Mouse (Mus musculus): ENCODE data around the gene Gm27021. TPM values are rescaled to one million over a fixed set of nuclear protein-coding genes. Genes with fewer than 3 reads are reported as not detected.
"Not testable (repeated sequence)": the region's sequence is repeated elsewhere in the genome, so short reads cannot be mapped to it uniquely, and the experiment has no call there.

The Gm27021 gene
- total RNA-seq, 2 experiments from 2014 or later = 0.69 TPM; not detected in 1

DNA sequence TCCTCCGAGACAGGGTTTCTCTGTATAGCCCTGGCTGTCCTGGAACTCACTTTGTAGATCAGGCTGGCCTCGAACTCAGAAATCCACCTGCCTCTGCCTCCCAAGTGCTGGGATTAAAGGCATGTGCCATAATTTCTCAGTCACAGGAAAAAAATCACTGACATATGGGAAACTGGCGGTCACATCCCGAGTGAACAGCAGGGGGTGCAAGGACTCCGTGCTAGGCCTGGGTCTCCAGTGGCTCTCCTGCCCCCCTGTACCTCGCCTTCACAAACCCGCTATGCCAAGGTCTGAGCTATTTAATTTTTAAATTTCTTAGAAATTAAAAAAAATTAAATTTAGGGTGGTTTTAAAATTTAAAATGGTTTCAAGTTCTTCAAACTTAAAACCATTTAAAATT lies 12.5 kb upstream of the Gm27021 start:
- H3K4me3 ChIP-seq, H3K27ac ChIP-seq: not testable (repeated sequence)
- DNase-seq (ENCODE audit: low spot score in 2 of 2) = peak in 1 of 2 experiments; percentile 52
- TF ChIP-seq CTCF (conservative IDR thresholded peaks at IDR 0.05) = peak; percentile 75

DNA sequence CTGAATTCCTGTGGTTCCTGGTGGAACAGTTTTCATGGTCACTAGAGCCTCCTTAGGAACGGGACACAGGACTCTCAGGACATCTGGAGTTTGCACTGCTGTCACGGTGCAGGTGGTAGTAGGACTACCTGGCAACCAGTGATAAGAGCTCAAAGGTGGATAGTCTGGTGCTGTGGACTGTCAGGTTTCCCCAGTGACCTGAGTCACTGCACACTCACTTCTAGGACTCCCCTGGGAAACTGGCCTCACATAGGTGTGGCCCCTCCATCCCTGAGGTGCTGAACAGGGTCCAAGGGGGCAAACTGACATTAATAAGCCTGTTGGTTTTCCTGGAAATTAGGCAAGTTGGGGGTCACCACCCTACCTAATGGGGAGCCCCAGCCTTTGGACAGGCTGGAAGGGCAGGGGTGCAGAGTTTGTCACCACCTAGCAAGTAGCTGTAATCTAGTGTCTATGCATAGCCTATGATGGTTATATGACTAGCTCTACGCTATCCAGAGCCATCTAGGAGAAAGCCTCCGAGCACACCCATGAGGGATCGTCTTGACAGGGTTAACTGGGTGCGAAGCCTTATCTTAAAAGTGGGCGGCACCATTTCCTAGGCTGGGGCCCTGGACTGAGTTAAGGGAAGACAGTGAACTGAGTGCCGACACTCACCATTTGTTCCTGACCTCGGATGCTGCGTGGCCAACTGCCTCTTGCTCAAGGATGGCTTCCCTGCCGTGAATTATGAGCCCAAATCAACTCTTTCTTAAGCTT lies 11.9 kb upstream of the Gm27021 start:
- TF ChIP-seq CTCF (conservative IDR thresholded peaks at IDR 0.05) = no peak
- DNase-seq (ENCODE audit: low spot score in 2 of 2) = no peak
- H3K27ac ChIP-seq = no peak overlapping the region
- H3K4me3 ChIP-seq = no peak overlapping the region

- no peak overlapping the region for H3K27ac ChIP-seq
- peak; percentile 96 for TF ChIP-seq CTCF (conservative IDR thresholded peaks at IDR 0.05)
- DNase-seq (ENCODE audit: low spot score in 2 of 2) = peak; percentile 75 to 89
- H3K4me3 ChIP-seq = no peak overlapping the region
These were observed 10.6 kb upstream of the Gm27021 start for GRCm38 (mm10) chr8:120678447-120678846.

GRCm38 (mm10) chr8:120675718-120676117 lies 7.8 kb upstream of the Gm27021 start:
- no peak overlapping the region for H3K4me3 ChIP-seq
- no peak overlapping the region for H3K27ac ChIP-seq
- peak; percentile 60 for TF ChIP-seq CTCF (conservative IDR thresholded peaks at IDR 0.05)
- no peak for DNase-seq (ENCODE audit: low spot score in 2 of 2)

- no peak for DNase-seq (ENCODE audit: low spot score in 2 of 2)
- H3K4me3 ChIP-seq = no peak overlapping the region
- no peak for TF ChIP-seq CTCF (conservative IDR thresholded peaks at IDR 0.05)
- no peak overlapping the region for H3K27ac ChIP-seq
These were observed 5.4 kb upstream of the Gm27021 start for GRCm38 (mm10) chr8:120673298-120673697.

- no peak for TF ChIP-seq CTCF (conservative IDR thresholded peaks at IDR 0.05)
- no peak for DNase-seq (ENCODE audit: low spot score in 2 of 2)
- no peak overlapping the region for H3K4me3 ChIP-seq
- H3K27ac ChIP-seq = no peak overlapping the region
These were observed 4.8 kb upstream of the Gm27021 start for GRCm38 (mm10) chr8:120672626-120673229.

GRCm38 (mm10) chr8:120671775-120672174 lies 3.9 kb upstream of the Gm27021 start:
- TF ChIP-seq CTCF (conservative IDR thresholded peaks at IDR 0.05) = no peak
- H3K27ac ChIP-seq = no peak overlapping the region

GRCm38 (mm10) chr8:120668374-120668905 lies 561 bp upstream of the Gm27021 start, which contains the start of gene Emc8:
Gene Emc8 (minus strand): TSS chr8:120668573.
- no peak for TF ChIP-seq CTCF (conservative IDR thresholded peaks at IDR 0.05)
- DNase-seq (ENCODE audit: low spot score in 2 of 2) = no peak
- H3K4me3 ChIP-seq = peak within 1 kb of the TSS; percentile 100
- H3K27ac ChIP-seq = peak within 1 kb of the TSS; percentile 97

More at GRCm38 (mm10) chr8:120671775-120672174, 3.9 kb upstream of the Gm27021 start:
- H3K4me3 ChIP-seq = no peak overlapping the region
- no peak for DNase-seq (ENCODE audit: low spot score in 2 of 2)

GRCm38 (mm10) chr8:120666807-120667470 lies 940 bp downstream of the Gm27021 start:
- H3K4me3 ChIP-seq = peak overlapping the region; percentile 100
- H3K27ac ChIP-seq = peak overlapping the region; percentile 97
- TF ChIP-seq CTCF (conservative IDR thresholded peaks at IDR 0.05) = no peak
- no peak for DNase-seq (ENCODE audit: low spot score in 2 of 2)

- DNase-seq (ENCODE audit: low spot score in 2 of 2) = no peak
- H3K4me3 ChIP-seq = peak overlapping the region; percentile 100
- peak overlapping the region; percentile 97 for H3K27ac ChIP-seq
- TF ChIP-seq CTCF (conservative IDR thresholded peaks at IDR 0.05) = peak; percentile 60
These were observed 2.0 kb downstream of the Gm27021 start for GRCm38 (mm10) chr8:120665726-120666455.

DNA sequence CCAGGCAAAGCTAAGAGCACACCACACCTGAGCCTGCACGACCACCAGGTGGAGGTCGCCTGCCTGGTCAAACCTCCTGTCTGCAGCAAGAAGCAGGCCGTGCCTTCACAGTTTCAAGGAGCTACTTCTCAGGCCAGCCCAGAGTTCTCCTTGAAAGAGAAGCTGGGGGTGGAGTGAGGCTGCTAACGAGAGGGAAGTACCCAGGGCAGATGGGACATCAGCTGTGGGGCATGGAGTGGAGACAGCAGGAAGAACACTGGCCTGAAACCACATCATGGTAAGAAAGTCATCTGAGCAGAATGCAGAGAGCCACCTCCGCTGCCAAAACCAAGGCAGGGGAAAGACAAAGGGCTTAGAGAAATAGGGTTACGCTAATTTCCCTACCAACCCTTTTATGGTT lies 3.3 kb downstream of the Gm27021 start:
- peak overlapping the region; percentile 97 for H3K27ac ChIP-seq
- peak overlapping the region; percentile 100; the same call in 1 of the 2 replicates for H3K4me3 ChIP-seq
- peak in 1 of 2 experiments; percentile 28 for DNase-seq (ENCODE audit: low spot score in 2 of 2)
- no peak for TF ChIP-seq CTCF (conservative IDR thresholded peaks at IDR 0.05)

GRCm38 (mm10) chr8:120657415-120657814 lies 10.5 kb downstream of the Gm27021 start:
- TF ChIP-seq CTCF (conservative IDR thresholded peaks at IDR 0.05) = no peak
- Histone ChIP-seq H3K27ac (peak overlapping the region; percentile 72), H3K4me3 (no peak overlapping the region)
- DNase-seq (ENCODE audit: low spot score in 2 of 2) = no peak

Data from layer of hippocampus, adult 2 months (tissue).